24 mouse cellular contexts compared by ENCODE assay signal in the genomic region with DNA sequence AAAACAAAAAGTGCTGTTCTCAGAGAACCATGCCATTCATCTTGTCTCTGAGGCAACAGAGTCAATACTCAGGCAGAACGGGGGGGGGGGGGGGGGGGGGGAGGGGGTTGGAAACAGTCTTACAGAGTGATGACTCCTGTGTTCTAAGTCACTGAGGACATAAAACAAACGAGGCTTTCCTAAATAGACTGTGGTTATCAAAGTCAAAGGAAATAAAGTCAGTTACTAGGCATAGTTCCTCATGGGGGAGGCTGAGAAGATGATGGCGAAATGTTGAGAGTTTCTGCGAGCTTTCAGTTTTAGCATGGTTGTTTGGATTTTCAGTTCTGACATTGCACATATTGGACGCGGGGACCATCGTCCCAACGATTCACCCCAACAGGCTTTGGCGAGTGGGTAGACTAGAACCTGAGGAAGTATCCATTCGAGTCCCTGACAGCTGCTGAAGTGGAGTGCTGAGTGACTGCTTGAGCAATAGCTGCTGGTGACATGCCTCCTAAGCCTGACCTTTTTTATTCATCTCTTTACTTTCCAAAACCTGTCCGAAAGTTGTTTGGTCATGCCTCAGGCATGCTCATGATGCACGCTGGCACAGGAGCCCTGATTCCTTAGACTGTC.
DNase-seq lines count a peak whose midpoint lies in the region; ATAC-seq and TF ChIP-seq lines count a peak whose summit lies in the region.
"Had no signal": no experiment of that assay in that cellular context is flagged by ENCODE, and none has a peak within 500 bp of the region (broad histone marks: within the 10 kb centered on the region; RNA-seq: fewer than 3 reads in every experiment).

No protein-coding gene starts in this region.

- H3K27me3 ChIP-seq in midbrain, embryonic 11.5 days (ENCODE audit: control insufficient read depth, insufficient read depth, low read length): no peaks in the 10 kb centered on the region
- H3K27me3 ChIP-seq in midbrain, embryonic 14.5 days (ENCODE audit: control insufficient read depth, insufficient read depth, low read length): no peaks in the 10 kb centered on the region
- H3K27me3 ChIP-seq in E14TG2a.4 (ENCODE audit: insufficient read depth, low read length): no peaks in the 10 kb centered on the region
- H3K27me3 ChIP-seq in splenic B cell, adult 2 months (ENCODE audit: control insufficient read depth, insufficient read depth, low read length, poor library complexity, severe bottlenecking): no peaks in the 10 kb centered on the region
- H3K27me3 ChIP-seq: forebrain, embryonic 15.5 days; hindbrain, embryonic 15.5 days; limb, embryonic 15.5 days; liver, embryonic 15.5 days; lung, embryonic 15.5 days; midbrain, embryonic 12.5 days; neural tube, embryonic 12.5 days had no signal

- H3K9me3 ChIP-seq in midbrain, embryonic 11.5 days (ENCODE audit: control insufficient read depth, low read length): no peaks in the 10 kb centered on the region
- H3K9me3 ChIP-seq in midbrain, embryonic 14.5 days (ENCODE audit: control insufficient read depth, low read length): no peaks in the 10 kb centered on the region
- peaks cover 4% of the 10 kb centered on the region for H3K9me3 ChIP-seq in E14TG2a.4 (ENCODE audit: low read length)
- H3K9me3 ChIP-seq: embryonic facial prominence, embryonic 10.5 days; forebrain, embryonic 15.5 days; hindbrain, embryonic 15.5 days; limb, embryonic 15.5 days; liver, embryonic 15.5 days; lung, embryonic 15.5 days; midbrain, embryonic 12.5 days; neural tube, embryonic 12.5 days had no signal

- TF ChIP-seq CTCF in E14TG2a.4 (conservative IDR thresholded peaks at IDR 0.05; ENCODE audit: low read length): no peak

- H3K4me1 ChIP-seq in midbrain, embryonic 11.5 days (ENCODE audit: control insufficient read depth, insufficient read depth, low read length): no peaks in the 10 kb centered on the region
- H3K4me1 ChIP-seq in midbrain, embryonic 14.5 days (ENCODE audit: control insufficient read depth, insufficient read depth, low read length): no peaks in the 10 kb centered on the region
- H3K4me1 ChIP-seq in E14TG2a.4 (replicated peaks; ENCODE audit: low read depth, low read length): peaks cover 51% of the 10 kb centered on the region
- H3K4me1 ChIP-seq: embryonic facial prominence, embryonic 10.5 days; forebrain, embryonic 15.5 days; hindbrain, embryonic 15.5 days; midbrain, embryonic 12.5 days; neural tube, embryonic 12.5 days had no signal

- ATAC-seq in midbrain, embryonic 11.5 days (ENCODE audit: low FRiP score): no peak
- ATAC-seq in midbrain, embryonic 14.5 days (ENCODE audit: low FRiP score, low TSS enrichment): no peak
- ATAC-seq in granulocyte monocyte progenitor cell, adult 5-6 weeks (replicated peaks; ENCODE audit: poor library complexity, severe bottlenecking): peak; percentile 85
- ATAC-seq: forebrain, embryonic 15.5 days had no signal

- no peaks in the 10 kb centered on the region for H3K36me3 ChIP-seq in midbrain, embryonic 11.5 days (ENCODE audit: control insufficient read depth, insufficient read depth, low read length)
- H3K36me3 ChIP-seq in midbrain, embryonic 14.5 days (ENCODE audit: control insufficient read depth, insufficient read depth, low read length): no peaks in the 10 kb centered on the region
- H3K36me3 ChIP-seq in E14TG2a.4 (ENCODE audit: insufficient read depth, low read length): no peaks in the 10 kb centered on the region
- H3K36me3 ChIP-seq in splenic B cell, adult 2 months (ENCODE audit: control insufficient read depth, insufficient read depth, low read length, poor library complexity, severe bottlenecking): no peaks in the 10 kb centered on the region
- H3K36me3 ChIP-seq: embryonic facial prominence, embryonic 10.5 days; forebrain, embryonic 15.5 days; hindbrain, embryonic 15.5 days; limb, embryonic 15.5 days; liver, embryonic 15.5 days; lung, embryonic 15.5 days; midbrain, embryonic 12.5 days; neural tube, embryonic 12.5 days had no signal

- WGBS in midbrain, embryonic 11.5 days: 87% methylated on average over 12 of the region's 12 CpGs
- 84% methylated on average over 12 of the region's 12 CpGs for WGBS in midbrain, embryonic 14.5 days

- H3K4me2 ChIP-seq in midbrain, embryonic 11.5 days: no peak overlapping the region
- no peak overlapping the region for H3K4me2 ChIP-seq in midbrain, embryonic 14.5 days (ENCODE audit: low read length)
- H3K4me2 ChIP-seq: forebrain, embryonic 15.5 days; hindbrain, embryonic 15.5 days; limb, embryonic 15.5 days; liver, embryonic 15.5 days; lung, embryonic 15.5 days; midbrain, embryonic 12.5 days; neural tube, embryonic 12.5 days had no signal

- H3K27ac ChIP-seq in midbrain, embryonic 11.5 days (ENCODE audit: low read depth, low read length): no peak overlapping the region
- no peak overlapping the region for H3K27ac ChIP-seq in midbrain, embryonic 14.5 days (replicated peaks; ENCODE audit: low read depth, low read length)
- H3K27ac ChIP-seq: embryonic facial prominence, embryonic 10.5 days; forebrain, embryonic 15.5 days; hindbrain, embryonic 15.5 days; liver, embryonic 15.5 days; macrophage; midbrain, embryonic 12.5 days; neural tube, embryonic 12.5 days had no signal

- peak; percentile 26 for DNase-seq in midbrain, embryonic 11.5 days (ENCODE audit: low spot score, missing footprints)
- DNase-seq in midbrain, embryonic 14.5 days: no peak
- DNase-seq in splenic B cell, adult 2 months (ENCODE audit: low read depth, low spot score): peak; percentile 14
- DNase-seq in layer of hippocampus, adult 11-12 months (ENCODE audit: low spot score): no peak
- no peak for DNase-seq in liver
- DNase-seq in layer of hippocampus, adult 9-11 months: no peak
- DNase-seq: adrenal gland, postnatal 10 days; B cell, adult 2 months; cerebellum, adult 9-10 months; gastrocnemius, postnatal 25 days; left cerebral cortex, postnatal 4 days; right cerebral cortex, postnatal 25 days; spleen, adult 18-20 months had no signal

- H3K4me3 ChIP-seq in midbrain, embryonic 11.5 days (ENCODE audit: low read depth, low read length): no peak overlapping the region
- no peak overlapping the region for H3K4me3 ChIP-seq in midbrain, embryonic 14.5 days (replicated peaks; ENCODE audit: low read depth, low read length)
- peak overlapping the region; percentile 17; the same call in 1 of the 2 replicates for H3K4me3 ChIP-seq in E14TG2a.4 (replicated peaks; ENCODE audit: low read length)
- H3K4me3 ChIP-seq: embryonic facial prominence, embryonic 10.5 days; forebrain, embryonic 15.5 days; hindbrain, embryonic 15.5 days; limb, embryonic 15.5 days; liver, embryonic 15.5 days; lung, embryonic 15.5 days; midbrain, embryonic 12.5 days; neural tube, embryonic 12.5 days had no signal

- no peak overlapping the region for H3K9ac ChIP-seq in midbrain, embryonic 11.5 days (ENCODE audit: low read length)
- no peak overlapping the region for H3K9ac ChIP-seq in midbrain, embryonic 14.5 days (replicated peaks; ENCODE audit: low read length)
- H3K9ac ChIP-seq: forebrain, embryonic 15.5 days; hindbrain, embryonic 15.5 days; limb, embryonic 15.5 days; liver, embryonic 15.5 days; lung, embryonic 15.5 days; midbrain, embryonic 12.5 days; neural tube, embryonic 12.5 days had no signal

Comparison
In these comparisons a context has a peak if more than half of its experiments do, and no peak if none do; other contexts are left out.
1. DNase-seq: peak in midbrain, embryonic 11.5 days (single experiment) and splenic B cell, adult 2 months (single experiment); none in midbrain, embryonic 14.5 days (single experiment), layer of hippocampus, adult 11-12 months (single experiment), liver (single experiment) and layer of hippocampus, adult 9-11 months (single experiment).